In the genomic region with DNA sequence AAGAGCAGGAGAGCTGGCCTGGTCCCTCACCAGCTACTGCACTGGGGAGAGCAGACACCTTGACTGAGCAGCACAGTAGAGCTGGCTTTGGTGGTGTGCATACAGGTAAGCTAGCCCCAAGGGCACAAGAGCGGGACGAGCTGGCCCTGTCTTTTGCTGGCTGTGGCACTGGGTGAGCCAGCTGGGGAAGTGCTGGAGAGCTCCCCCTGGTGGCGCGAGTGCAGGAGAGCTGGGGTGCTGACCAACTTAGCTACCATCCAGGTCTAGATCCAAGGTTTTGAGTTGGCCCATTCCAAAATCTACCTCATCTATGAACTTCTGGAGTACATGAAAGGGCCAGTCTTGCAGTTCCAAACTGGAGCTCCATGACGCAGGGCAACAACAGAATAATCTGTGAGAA, we compare ENCODE assay signal across 9 mouse cellular contexts. TPM values are rescaled to one million over a fixed set of nuclear protein-coding genes. Genes with fewer than 3 reads are reported as not detected.
DNase-seq lines count a peak whose midpoint lies in the region; ATAC-seq and TF ChIP-seq lines count a peak whose summit lies in the region.
"Had no signal": no experiment of that assay in that cellular context is flagged by ENCODE, and none has a peak within 500 bp of the region (broad histone marks: within the 10 kb centered on the region; RNA-seq: fewer than 3 reads in every experiment).

No protein-coding gene starts in this region.

- peak; percentile 31 for DNase-seq in kidney, adult 11 months
- no peak for DNase-seq in Patski (ENCODE audit: low read depth, low spot score)
- peak; percentile 14 for DNase-seq in cerebellum, adult 9-11 months
- DNase-seq in heart, postnatal 14 days: peak; percentile 36 to 60
- DNase-seq in limb, embryonic 11.5 days (ENCODE audit: low spot score): peak; percentile 71
- peak; percentile 44 for DNase-seq in ovary, adult 18-20 months (ENCODE audit: low spot score)
- peak; percentile 66 for DNase-seq in thymus, postnatal 25 days

- ATAC-seq in kidney, embryonic 14.5 days (ENCODE audit: low FRiP score, low TSS enrichment): no peak
- no peak for ATAC-seq in Patski
- no peak for ATAC-seq in limb, embryonic 11.5 days (ENCODE audit: insufficient number of reproducible peaks, low FRiP score, low TSS enrichment, low read depth)

- no peaks in the 10 kb centered on the region for H3K36me3 ChIP-seq in kidney, embryonic 14.5 days (ENCODE audit: control insufficient read depth, insufficient read depth, low read length)
- H3K36me3 ChIP-seq in limb, embryonic 11.5 days (ENCODE audit: control insufficient read depth, insufficient read depth, low read length): no peaks in the 10 kb centered on the region
- H3K36me3 ChIP-seq: embryonic facial prominence, embryonic 15.5 days had no signal

- POLR2A ChIA-PET in Patski (lab: Charles Lee): interaction anchor here (0.5 kb wide), 1 partner anchor 166 kb away, joined by 4 read pairs; no protein-coding TSS in a partner anchor

- H3K4me1 ChIP-seq in kidney, embryonic 14.5 days (ENCODE audit: control insufficient read depth, insufficient read depth, low read length): peaks cover 7% of the 10 kb centered on the region; the same call in 1 of the 2 replicates
- no peaks in the 10 kb centered on the region for H3K4me1 ChIP-seq in limb, embryonic 11.5 days (ENCODE audit: control insufficient read depth, insufficient read depth, low read length)
- H3K4me1 ChIP-seq: embryonic facial prominence, embryonic 15.5 days had no signal

- intact Hi-C loops in heart, postnatal 14 days (cut with DNase I): no loop called here

- no peak overlapping the region for H3K4me3 ChIP-seq in kidney, embryonic 14.5 days (ENCODE audit: low read length)
- H3K4me3 ChIP-seq in limb, embryonic 11.5 days (ENCODE audit: low read depth, low read length): no peak overlapping the region
- H3K4me3 ChIP-seq: embryonic facial prominence, embryonic 15.5 days had no signal

- no peak overlapping the region for H3K4me2 ChIP-seq in kidney, embryonic 14.5 days (replicated peaks; ENCODE audit: low read depth, low read length)
- no peak overlapping the region for H3K4me2 ChIP-seq in limb, embryonic 11.5 days (ENCODE audit: low read depth, severe bottlenecking)
- H3K4me2 ChIP-seq: embryonic facial prominence, embryonic 15.5 days had no signal

- WGBS in kidney, embryonic 14.5 days: 39% methylated on average over 5 of the region's 5 CpGs
- WGBS in limb, embryonic 11.5 days: 37% methylated on average over 5 of the region's 5 CpGs

- peak; percentile 80 for TF ChIP-seq CTCF in Patski (IDR thresholded peaks at IDR 0.05)

- CTCF ChIA-PET in Patski (lab: Charles Lee): interaction anchor here (0.9 to 1.4 kb wide), 7 partner anchors 9 to 176 kb away, joined by 3 to 4 read pairs (median 3); no protein-coding TSS in a partner anchor

- H3K27me3 ChIP-seq in kidney, embryonic 14.5 days (ENCODE audit: control insufficient read depth, insufficient read depth, low read length): no peaks in the 10 kb centered on the region
- no peaks in the 10 kb centered on the region for H3K27me3 ChIP-seq in Patski
- H3K27me3 ChIP-seq in limb, embryonic 11.5 days (ENCODE audit: control insufficient read depth, insufficient read depth, low read length): no peaks in the 10 kb centered on the region
- H3K27me3 ChIP-seq: embryonic facial prominence, embryonic 15.5 days had no signal

- H3K27ac ChIP-seq in kidney, embryonic 14.5 days (ENCODE audit: low read depth, low read length): no peak overlapping the region
- no peak overlapping the region for H3K27ac ChIP-seq in limb, embryonic 11.5 days (replicated peaks; ENCODE audit: low read depth, low read length)
- H3K27ac ChIP-seq: embryonic facial prominence, embryonic 15.5 days had no signal

- in situ Hi-C loops in Patski (cut with MboI; ENCODE audit: low pct_unique_long_range_greater_than_20kb): no loop called here

- H3K9me3 ChIP-seq in kidney, embryonic 14.5 days (ENCODE audit: control insufficient read depth, low read length): no peaks in the 10 kb centered on the region
- H3K9me3 ChIP-seq in limb, embryonic 11.5 days (ENCODE audit: control insufficient read depth, low read length): no peaks in the 10 kb centered on the region
- H3K9me3 ChIP-seq: embryonic facial prominence, embryonic 15.5 days had no signal

- no peak overlapping the region for H3K9ac ChIP-seq in kidney, embryonic 14.5 days (ENCODE audit: low read depth, low read length)
- H3K9ac ChIP-seq in limb, embryonic 11.5 days (ENCODE audit: low read length): no peak overlapping the region
- H3K9ac ChIP-seq: embryonic facial prominence, embryonic 15.5 days had no signal

RNA-seq across cellular contexts. Expression of gene Slc5a4b, which starts 7.2 kb away (rescaled TPM):
- 0.30 TPM in 1 of 2 replicates, not detected in the other for polyA plus RNA-seq in kidney, embryonic 14.5 days (2014; fragmentation: Nextera tagmentation; extraction: Ambion mirVana)
- not detected for polyA plus RNA-seq in Patski (2021)
- not detected for total RNA-seq in heart, postnatal 14 days (2021)
- polyA plus RNA-seq in limb, embryonic 11.5 days (2014; fragmentation: Nextera tagmentation; extraction: Ambion mirVana): not detected in 2 replicates
- polyA plus RNA-seq: embryonic facial prominence, embryonic 15.5 days had no signal

RNA-seq across cellular contexts. Expression of gene Slc5a4a, which starts 29.3 kb away (rescaled TPM):
- polyA plus RNA-seq in kidney, embryonic 14.5 days (2014; fragmentation: Nextera tagmentation; extraction: Ambion mirVana): not detected in 2 replicates
- not detected for polyA plus RNA-seq in Patski (2021)
- not detected for total RNA-seq in heart, postnatal 14 days (2021)
- not detected in 2 replicates for polyA plus RNA-seq in limb, embryonic 11.5 days (2014; fragmentation: Nextera tagmentation; extraction: Ambion mirVana)
- polyA plus RNA-seq: embryonic facial prominence, embryonic 15.5 days had no signal
